Mouse (Mus musculus) lung, postnatal 14 days (tissue): Measurements from ENCODE around the gene Elavl2.
"Not testable (repeated sequence)": the region's sequence is repeated elsewhere in the genome, so short reads cannot be mapped to it uniquely, and the experiment has no call there.

ENCODE experiments used
- DNase-seq: peaks from one replicate; pipeline ENCODE4 v3.0.0; 2021

Elavl2 gene

DNA sequence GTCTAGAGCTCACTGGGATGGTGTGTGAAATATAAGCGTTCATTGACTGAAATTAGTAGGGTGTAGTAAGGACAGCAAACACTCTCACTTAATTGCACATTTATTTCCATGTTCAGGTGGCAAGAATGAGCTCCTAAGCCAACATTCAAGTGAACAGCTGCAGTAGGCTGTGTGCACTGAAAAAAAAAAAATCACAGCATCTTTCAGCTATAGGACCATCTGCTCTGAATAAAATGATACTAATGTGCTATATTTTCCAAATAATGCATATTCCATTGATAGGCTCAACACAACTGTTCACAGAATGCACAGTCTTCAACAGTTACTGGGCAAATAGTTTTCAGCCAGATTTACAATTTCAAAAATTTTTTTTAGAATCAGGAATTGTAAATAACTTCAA is 89.8 kb downstream of the Elavl2 start:
- no peak for DNase-seq

DNA sequence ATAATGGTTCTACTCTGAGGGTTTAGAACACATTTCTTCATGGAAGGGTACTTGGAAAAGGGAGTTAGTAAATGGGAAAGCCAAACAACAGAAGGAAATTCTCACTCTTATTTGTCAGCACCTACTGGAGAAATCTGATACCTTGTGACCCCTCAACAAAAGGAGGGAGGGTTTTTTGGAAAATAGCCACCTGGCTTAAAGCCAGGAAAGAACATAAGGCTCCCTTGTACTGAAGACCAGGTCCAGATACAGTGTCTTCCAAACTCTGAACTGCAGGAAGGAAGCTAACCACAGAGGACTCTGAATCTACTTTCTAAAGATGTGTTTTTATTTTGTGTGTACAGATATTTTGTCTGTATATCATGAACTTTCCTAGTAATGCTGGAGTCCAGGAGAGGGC is 102.9 kb downstream of the Elavl2 start:
- DNase-seq, result no peak

DNA sequence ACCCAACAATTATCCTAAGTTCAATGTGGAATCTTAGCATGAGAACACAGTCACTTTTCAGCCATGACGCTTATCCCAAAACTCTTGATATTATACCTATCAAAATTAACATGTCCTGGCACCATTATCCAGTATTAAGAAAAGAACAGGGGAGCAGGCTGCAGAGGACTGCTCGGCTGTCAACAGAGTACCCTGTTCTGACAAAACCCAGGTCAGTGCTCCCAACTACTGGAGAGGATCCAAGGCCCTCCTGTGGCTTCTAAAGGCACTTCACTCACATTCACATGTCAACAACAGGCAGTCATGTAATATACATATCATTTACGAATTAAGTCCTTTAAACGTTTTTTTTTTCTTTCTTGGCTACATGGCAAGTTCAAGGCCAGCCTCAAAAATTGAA is 105.3 kb downstream of the Elavl2 start:
- DNase-seq, result no peak

DNA sequence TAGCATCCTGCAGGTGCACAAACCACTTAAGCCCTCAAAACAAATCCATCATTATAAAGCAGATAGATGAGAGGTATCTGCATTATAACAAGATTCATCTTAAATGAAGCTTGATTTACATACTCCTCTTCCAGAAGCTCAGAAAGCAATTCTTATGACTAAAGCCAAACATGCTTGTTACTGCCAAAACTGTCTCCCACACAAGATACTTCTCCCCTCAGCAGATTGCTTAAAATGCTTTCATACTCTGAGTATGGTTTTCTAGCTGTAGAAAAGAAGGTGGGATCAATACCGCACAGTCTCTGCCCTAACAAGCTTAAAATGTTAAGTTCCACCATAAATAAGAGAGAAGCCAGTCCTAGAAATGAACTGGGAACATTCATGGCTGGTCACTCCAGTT is 109.1 kb downstream of the Elavl2 start:
- no peak for DNase-seq

DNA sequence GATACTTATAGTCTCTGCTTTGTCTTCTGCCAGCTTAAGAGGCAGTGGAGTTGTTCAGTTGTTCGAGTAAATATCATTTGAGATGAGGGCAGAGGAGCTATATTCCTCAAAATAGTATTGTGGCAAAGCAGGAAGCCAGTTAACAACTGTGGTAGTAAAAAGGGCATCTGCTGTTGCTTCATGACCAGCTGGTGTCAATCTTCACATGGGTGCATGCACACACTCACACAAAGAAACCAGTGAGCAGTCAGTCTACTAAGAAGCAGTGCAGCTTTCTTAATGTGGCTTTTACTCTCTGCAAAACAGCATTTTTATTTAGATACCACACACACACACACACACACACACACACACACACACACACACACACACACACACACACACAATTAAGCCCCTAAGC is 110.2 kb downstream of the Elavl2 start:
- DNase-seq, result no peak

DNA sequence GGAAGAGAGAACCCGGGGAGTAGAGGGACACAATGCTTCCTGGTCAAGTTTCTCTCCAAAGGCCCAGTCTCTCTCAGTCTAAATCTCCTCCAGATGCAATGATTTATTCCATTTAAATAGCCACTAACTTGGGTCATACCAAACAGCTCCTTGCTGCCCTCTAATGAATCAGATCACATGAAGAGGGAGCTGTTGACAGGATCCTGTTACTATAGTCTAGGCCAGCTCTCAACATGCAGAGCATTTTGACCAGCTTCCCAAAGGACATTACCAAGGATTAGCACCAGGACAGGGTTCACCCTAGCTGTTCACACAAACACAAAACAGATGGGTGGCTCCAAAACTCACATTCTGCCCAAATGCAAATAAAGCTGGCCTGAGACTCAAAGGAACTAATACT is 111.4 kb downstream of the Elavl2 start:
- DNase-seq, result no peak

DNA sequence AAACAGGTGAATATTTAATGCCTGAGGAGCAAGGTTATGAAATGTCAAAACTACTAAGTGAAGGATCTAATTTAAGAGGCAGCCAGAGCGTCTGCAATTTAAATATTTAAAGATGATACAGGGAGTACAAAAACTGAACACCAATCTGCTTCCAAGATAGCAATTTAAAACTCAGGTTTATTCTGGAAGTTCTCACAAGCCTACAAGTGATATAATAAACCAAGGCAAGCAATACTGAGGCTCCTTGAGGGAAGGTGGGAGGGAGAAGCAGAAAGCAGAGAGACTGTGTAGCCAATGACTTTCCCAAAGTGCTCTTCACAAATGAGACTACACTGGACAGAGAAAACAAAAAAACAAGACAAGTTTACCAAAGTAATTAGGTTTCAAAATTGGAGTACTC is 132.2 kb downstream of the Elavl2 start:
- no peak for DNase-seq

DNA sequence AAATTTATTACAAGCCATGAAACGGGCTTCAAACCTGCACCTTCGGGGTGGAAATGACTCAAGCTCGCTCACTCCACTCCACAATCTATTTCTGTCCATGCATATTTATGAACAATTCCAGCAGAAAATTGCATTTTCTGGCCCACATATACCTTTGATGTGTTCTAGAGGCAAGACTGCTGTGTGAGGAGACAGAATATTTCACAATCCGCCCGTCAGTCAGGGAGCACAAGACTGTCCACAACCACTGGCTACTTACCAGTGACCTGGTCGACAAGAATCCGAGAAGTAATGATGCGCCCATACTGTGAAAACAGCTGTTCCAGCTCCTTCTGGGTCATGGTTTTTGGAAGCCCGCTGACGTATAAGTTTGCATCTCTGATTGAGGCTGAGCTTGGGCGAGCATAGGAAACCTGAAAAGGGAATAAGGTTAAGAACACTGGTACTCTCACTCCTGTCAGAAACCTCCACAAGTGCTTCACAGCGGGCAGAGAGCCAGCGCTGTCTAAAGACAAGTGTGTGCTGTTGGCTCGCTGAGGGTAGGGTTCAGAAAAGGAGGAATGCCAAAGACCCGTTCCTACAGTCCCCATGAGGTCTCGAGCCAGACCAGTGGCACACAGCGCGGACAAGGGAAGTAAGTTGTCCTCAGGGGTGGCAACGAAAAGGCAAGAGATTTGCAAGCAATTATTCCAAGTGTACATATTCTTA is 136.7 kb downstream of the Elavl2 start:
- no peak for DNase-seq

DNA sequence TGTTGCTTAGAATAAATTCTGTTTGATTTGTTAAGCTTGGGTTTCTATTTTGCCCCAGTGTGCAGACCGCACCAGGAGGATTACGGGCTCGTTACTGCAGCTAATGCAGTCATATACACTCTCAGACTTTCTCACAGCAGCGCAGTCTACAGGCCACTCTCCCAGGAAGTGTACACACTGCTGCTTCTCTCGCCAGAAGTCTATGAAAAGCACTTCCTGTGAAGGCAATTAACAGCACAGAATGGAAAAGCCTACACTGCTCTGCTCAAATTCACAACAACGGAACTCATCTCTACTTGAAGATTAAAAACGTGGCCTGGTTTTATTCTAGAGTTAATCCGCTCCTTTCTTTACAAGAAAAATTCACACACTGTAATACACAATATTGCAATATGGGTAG is 137.7 kb downstream of the Elavl2 start:
- no peak for DNase-seq

DNA sequence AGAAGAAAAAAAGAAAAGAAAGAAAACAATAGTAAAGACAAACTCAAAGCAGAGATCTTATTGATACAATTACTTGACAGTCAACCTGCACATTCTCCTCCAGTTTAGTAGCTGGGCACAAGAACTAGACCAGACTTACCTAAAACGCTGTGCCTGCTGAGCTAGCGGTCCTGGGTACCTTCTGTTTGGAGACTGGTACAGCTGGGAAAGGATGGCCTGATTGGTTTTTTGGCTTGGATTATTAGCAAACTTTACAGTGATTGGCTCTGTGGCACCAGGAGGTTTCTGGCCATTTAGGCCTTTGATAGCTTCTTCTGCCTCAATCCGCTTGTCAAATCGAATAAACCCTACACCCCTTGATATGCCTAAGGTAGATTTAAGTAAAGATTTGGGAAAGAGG is 140.0 kb downstream of the Elavl2 start:
- no peak for DNase-seq

DNA sequence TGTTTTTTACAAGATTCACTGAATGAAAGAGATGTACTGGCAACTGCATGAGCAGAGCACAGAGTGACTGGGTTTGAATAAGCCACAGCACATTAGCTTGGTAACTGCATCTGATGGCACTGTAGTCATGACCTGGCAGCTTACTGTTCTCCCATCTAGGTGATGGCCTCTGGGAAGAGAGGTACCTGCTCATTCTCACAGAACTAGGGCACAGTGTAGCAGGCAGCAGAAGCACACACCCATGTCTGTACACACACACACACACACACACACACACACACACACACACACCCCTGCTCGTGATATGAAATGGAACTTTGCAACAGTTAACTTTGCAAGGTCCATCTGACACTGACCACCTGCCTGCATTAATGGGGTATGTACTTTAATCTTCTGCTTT is 151.9 kb downstream of the Elavl2 start:
- DNase-seq, result no peak

DNA sequence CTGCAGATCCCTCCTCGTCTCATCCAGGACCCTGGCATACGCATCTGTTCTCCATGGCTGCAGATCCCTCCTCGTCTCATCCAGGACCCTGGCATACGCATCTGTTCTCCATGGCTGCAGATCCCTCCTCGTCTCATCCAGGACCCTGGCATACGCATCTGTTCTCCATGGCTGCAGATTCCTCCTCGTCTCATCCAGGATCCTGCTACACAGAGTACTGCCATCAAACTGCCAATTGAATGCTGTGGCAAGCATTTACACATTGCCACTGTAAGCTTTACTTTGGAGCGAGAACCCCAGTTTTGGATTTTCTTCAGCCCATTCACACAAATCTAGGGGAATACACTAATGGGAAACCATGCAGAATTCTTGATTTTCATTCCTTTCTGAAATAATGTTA is 155.4 kb downstream of the Elavl2 start:
- not testable (repeated sequence) for DNase-seq

DNA sequence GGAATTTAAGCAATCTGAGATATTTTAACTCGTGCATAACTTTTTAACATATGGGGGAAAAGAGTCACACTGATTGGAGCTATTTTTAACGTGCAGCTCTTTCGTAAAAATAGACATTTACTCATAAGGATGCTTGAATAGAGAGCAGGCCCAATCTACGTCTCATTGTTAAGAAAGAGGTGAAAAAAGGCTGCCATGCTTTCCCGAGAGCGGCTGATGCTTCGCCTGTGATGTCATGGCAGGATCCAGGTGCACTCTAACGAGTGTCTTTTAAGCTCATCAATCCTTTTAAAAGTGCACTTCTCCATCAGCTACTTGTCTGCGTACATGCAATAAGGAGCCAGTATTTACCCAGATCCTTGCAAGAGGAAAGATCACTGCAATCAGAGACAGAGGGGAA is 156.0 kb downstream of the Elavl2 start:
- DNase-seq, result no peak

DNA sequence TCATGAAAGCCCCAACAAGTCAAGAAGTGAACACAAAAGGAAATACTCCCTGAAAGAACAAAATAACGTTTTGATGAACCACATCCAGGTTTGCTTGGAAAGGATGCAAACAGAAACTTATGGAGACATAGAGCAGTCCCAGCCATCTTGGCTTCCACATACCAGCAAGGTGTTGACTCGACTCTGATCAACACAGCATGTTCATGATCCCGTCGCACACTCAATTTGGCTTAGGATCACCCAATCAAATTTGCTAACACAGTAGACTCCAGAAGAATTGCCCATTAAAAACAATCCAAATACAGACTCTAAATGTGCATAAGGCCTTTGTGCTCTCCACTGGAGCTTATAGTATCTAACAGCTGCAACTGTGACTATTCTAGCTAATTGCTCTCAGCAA is 156.7 kb downstream of the Elavl2 start:
- DNase-seq, result no peak

DNA sequence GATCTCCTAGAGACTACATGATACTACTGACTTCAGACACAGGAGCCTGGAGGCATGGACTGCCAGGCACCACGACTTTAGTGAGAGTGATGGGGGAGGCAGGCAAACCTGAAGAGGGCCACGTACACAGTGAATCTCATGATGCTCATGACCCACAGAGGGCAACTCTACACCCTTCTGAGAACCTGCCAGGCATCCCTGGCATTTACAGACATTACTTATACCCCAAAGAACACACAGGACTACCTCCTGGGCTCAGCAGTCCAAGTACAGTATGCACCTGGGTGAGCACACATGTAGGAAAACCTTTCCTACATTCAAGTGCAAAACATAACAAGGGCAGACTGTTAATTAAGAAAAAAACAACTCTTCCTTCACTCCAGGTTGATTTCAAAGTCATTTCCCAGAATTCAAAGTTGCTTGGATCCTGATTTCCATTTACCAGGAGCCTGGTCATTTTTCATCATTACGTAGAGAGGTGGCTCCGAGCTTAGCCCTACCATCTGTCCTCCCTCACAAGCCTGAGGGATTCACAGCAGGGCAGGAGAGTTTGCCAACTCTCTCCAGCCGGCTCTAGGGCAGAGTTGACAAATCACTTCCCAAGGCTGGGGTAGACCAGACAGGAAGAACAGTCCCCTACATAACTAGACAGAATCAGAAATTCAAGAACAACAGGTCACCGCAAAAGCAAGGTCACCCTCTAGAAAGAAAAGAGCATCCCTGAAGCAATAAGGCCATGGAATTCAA is 161.7 kb downstream of the Elavl2 start:
- DNase-seq, result no peak

DNA sequence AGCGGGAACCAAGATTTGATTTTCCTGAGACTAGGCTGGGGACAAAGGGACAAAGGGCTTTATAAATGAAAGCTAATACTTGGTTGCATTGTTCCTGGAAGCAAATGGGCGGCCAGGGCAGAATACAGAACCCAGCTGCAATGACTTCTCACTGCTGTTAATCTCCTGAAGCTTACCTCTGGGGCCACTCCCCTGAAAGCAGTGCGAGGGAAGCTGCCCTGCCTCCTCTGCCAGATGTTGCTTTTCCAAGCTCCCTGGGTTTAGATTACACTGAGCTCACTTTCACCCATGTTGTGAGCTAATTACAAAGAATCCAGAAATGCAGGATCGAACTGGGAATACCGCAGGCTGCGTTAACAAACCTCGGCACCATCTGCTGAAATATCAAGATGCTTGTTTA is 163.6 kb downstream of the Elavl2 start:
- no peak for DNase-seq

DNA sequence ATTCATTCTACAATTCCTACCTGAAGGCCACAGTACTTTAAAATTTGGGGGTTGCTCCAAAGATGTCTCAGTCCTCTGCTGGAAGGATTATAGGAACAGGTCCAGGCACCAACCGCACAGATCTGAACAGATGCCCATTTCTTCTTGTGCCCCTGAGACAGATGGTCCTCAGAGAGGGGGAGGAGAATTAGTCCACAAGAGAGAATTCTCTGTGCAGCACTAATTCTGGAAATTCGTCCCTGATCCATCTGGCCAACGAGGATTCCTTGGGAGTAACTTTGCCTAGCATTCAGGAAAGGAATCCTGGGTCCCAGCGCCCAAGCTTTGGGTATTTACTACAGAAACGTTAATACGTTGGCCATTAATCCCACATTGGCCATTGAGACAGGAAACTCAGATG is 165.6 kb downstream of the Elavl2 start:
- DNase-seq, result no peak

DNA sequence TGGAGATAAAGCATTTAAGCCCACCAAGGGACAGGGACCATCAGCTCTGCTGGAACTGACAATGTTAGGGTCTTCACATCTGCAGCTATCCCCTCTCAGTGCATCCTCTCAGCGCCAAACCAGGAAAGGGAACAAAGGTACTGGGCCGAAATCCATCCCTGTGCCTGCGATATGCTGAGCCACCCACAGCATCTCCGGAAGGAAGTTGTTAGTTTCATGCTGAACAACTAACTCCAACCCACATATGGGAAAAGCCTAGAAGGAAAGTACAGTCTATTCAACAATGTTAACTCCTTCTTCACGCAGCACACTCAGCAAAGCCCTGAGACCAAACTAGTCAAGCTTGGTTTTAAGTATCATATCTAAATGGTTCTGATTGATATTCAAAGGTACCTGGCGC is 167.0 kb downstream of the Elavl2 start:
- no peak for DNase-seq

DNA sequence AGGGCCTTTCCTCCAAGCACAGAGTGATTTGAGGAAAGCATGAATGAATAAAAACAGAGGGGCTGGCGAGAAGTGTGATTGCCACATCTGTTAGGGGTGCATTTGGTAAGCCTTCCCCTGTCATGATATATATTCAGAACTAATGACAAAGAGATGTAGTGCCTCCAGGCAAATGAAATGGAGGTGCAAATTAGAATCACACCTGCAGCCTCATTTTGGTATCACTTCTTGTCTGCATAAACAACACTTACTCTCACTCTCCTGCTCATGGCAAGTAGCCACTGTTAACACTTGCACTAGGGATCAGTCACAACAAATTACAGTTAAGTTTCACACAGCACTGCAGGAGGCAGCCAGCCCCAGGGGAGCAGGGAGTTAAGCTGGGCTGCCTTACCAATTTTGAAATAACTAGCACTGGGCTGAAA is 170.1 kb downstream of the Elavl2 start:
- DNase-seq, result no peak

DNA sequence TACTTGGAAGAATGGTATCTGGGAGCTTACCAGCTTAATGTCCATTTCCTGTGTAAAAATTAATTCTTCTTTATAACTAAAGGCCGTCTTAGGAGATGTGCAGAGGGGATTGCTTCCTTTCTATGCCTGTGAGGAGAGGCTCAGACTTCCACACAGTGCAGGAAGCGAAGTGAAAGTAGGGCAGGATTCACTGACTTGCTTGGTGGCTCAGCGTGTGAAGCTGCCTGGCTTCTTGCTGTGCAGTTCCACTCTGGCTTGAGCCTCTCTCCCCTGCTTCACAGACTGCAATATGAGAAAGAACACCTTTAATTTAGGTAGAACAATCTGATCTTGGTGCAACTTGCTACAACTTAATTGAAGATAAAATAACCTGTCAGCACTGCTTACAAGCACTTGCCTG is 172.2 kb downstream of the Elavl2 start:
- no peak for DNase-seq

DNA sequence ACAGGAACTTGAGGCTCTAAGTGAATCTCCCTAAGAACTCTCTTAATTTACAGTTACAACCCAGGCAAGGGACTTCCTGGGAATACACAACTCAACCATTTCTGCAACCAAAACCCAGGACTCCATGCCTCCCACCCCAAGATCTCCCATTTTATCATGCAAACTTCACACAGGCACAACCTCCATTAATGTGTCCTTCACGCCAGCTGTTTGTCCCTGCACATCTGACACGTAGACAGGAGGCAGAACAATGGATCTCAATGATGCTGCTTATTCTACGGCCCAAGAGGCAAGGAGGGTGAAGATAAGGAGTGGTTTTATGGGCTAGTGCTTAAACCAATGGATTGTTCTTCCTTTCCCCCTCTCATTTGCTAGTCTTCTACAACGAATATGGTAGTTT is 176.8 kb downstream of the Elavl2 start:
- no peak for DNase-seq

DNA sequence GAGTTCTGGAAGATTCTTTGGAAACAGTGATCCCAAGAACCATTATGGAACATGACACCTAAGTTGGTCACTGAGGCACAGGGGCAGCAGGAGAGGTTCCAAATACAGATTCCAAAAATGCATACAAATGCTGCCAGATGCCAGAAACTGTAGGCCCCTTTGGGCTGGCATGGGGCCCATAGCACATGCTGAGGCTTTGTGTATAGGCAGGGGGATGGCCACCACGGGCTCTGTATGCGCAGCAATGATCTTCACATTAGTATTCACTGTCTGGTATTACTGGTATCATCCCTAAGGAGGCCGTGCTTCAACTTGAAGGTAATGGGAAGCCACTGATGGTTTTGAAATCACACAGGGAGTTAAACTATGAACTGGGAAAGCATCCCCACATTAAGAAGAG is 181.3 kb downstream of the Elavl2 start:
- no peak for DNase-seq

DNA sequence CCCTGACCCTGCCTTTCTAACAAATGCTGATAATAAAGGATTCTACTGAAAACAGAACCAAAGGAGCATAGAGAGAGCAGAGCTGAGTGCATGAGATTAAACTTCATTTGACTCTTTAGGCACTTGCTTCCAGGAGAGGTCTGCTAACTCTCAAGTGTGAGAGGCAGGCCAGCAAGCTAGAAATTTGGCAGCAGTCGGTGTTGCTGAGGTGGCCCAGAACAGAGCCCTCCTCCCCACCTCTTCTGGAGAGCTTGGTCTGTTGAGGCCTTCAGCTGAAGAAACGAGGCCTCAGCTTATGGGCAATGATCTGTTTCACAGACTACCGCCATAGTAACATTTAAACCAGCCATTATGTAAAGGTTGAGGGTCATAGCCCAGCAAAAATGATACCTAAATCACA is 186.7 kb downstream of the Elavl2 start:
- no peak for DNase-seq

DNA sequence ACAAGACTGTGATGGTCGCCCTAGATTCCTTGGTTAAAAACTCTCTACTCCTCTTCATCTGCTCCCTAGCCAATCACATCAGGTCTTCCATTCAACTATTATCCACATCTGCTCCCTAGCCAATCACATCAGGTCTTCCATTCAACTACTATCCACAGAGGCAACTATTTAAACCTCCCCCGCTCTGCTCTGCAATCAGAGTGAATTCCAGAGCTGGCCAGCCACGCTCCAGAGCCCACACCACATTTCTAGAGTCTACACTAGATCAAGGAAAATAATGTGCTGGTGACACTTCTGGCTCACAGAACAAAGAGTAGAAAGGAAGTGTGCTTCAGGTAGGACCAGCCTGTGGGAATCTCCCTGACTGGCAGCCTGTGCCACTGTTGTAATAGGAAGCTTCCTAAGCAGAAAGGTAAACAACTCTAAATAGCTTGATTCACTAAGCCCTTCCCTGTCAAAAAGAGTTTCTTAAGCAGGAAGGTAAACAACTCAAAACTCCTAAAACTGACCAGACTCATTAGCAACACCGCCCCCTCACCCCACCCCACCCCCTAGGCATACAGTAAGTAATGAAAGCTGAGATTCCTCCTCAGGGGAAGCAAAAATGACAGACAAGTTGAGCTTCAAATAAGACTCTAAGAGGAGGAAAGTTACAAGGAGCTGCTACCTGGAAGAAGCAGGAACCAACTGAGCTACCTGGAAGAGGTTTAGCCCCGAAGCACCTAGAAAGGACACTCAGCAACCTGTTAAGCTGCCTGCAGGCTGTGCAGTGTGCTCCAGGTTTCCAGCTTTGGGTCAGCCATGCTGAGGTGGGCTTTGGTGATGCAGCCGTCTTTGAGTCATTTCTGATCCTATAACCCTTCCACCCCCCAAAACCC is 191.9 kb downstream of the Elavl2 start:
- DNase-seq, result no peak
